Mouse (Mus musculus) heart, adult 2 months (tissue): ENCODE data around the gene Pnpt1. TPM values are rescaled to one million over a fixed set of nuclear protein-coding genes. Genes with fewer than 3 reads are reported as not detected.

ENCODE experiments used
- DNase-seq, 2 experiments: peaks; one replicate each; pipeline ENCODE4 v3.0.0; 2021
- H3K27ac ChIP-seq: fragments of 200-600 bp; 2 replicates; pipeline ENCODE4 v1.8.1; 2022
- H3K27me3 ChIP-seq: fragments of 200-500 bp; 2 replicates; pipeline ENCODE4 v1.6.1; 2012; ENCODE audit warnings: mild to moderate bottlenecking, low read length, inconsistent platforms, mixed read lengths; ENCODE audit not compliant: control insufficient read depth, insufficient read depth
- H3K36me3 ChIP-seq: fragments of 200-500 bp; 2 replicates; pipeline ENCODE4 v1.6.1; 2012; ENCODE audit warnings: low read length, inconsistent platforms; ENCODE audit not compliant: control insufficient read depth, insufficient read depth
- H3K4me1 ChIP-seq: fragments of 200-500 bp; 2 replicates; pipeline ENCODE4 v1.6.1; 2011; ENCODE audit warnings: low read length; ENCODE audit not compliant: control insufficient read depth, insufficient read depth
- H3K4me3 ChIP-seq: fragments of 200-600 bp; 2 replicates; pipeline ENCODE4 v1.8.1; 2022
- H3K79me2 ChIP-seq: fragments of 200-500 bp; replicated peaks from 2 replicates; pipeline ENCODE4 v1.6.1; 2012; ENCODE audit warnings: mild to moderate bottlenecking, inconsistent platforms, low read length, moderate library complexity, mixed read lengths; ENCODE audit not compliant: control insufficient read depth, insufficient read depth
- H3K9ac ChIP-seq: fragments of 200-500 bp; 2 replicates; pipeline ENCODE4 v1.6.1; 2012; ENCODE audit warnings: low read depth, mild to moderate bottlenecking, control low read depth, inconsistent platforms, low read length, mixed read lengths
- CTCF ChIP-seq: fragments of 200-600 bp; IDR thresholded peaks from 2 replicates; pipeline ENCODE4 v1.8.1; 2022; ENCODE audit warnings: antibody characterized with exemption, mild to moderate bottlenecking, moderate library complexity
- EP300 ChIP-seq: fragments of 200-500 bp; IDR thresholded peaks from 2 replicates; pipeline ENCODE4 v1.6.1; 2011; ENCODE audit warnings: low read depth, low read length, control low read depth; ENCODE audit not compliant: insufficient read depth
- POLR2A ChIP-seq: fragments of 200-500 bp; IDR thresholded peaks from 2 replicates; pipeline ENCODE4 v1.6.1; 2011; ENCODE audit warnings: mild to moderate bottlenecking, low read depth, low read length, control low read depth; ENCODE audit not compliant: insufficient read depth
- WGBS: fragments of 180-500 bp; shearing (Covaris S2); methylation state at CpG from one replicate; pipeline ENCODE4 v1.1.7; 2018; 5-methylcytosine and 5-hydroxymethylcytosine counted together
- intact Hi-C: fragments of 180-260 bp; cut with DNase I; formaldehyde crosslinking; loops from one replicate; pipeline ENCODE4 v1.15.1; 2025
- polyA plus RNA-seq: library from polyadenylated mRNA; depleted of rRNA; stranded (reverse); fragments of >200 nt; gene quantifications from 2 replicates; pipeline ENCODE4 v1.2.3, GENCODE M21; 2012; rRNA removed
- total RNA-seq, 2 experiments: library from RNA; stranded (reverse); gene quantifications; 2 replicates each; pipeline ENCODE4 v1.2.3; 2021

The Pnpt1 gene
- total and polyA plus RNA-seq, 3 experiments = 11.7 to 29.1 (median 25.7) TPM

DNA sequence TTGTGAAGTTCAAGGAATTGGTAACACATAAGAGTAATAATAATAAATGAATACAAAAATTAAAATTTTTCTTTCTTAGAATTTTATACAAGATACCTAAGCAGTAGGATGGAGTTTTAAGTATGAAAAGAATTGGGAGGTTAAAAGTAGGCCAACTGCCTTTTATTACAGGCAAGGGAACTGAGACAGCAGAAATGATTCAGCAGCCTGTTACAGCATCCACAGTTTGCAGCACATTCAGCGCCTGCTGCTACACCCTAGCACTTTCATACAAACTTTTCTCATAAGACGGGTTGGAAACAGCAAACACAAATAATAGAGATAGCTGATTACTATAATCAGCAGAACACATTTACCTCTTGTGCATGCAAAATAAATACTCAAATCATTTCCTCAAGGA, 79.2 kb downstream of the Pnpt1 start:
- intact Hi-C loops = no loop called here
- WGBS = 90% methylated on average over 2 of the region's 2 CpGs

More for the DNA sequence above, 79.2 kb downstream of the Pnpt1 start:
- no peak for DNase-seq
- Histone ChIP-seq H3K36me3 (peaks cover 11% of the 10 kb centered on the region), H3K27ac (no peak overlapping the region), H3K79me2 (no peaks in the 10 kb centered on the region), H3K27me3 (no peaks in the 10 kb centered on the region), H3K4me3 (no peak overlapping the region), H3K9ac (no peak overlapping the region), H3K4me1 (no peaks in the 10 kb centered on the region)
- no peak for TF ChIP-seq EP300
- no peak for TF ChIP-seq CTCF
- no peak for TF ChIP-seq POLR2A

Other genes with a start within 250 kb of the Pnpt1 start
- gene Ppp4r3b, start 42.1 kb downstream of the Pnpt1 start, total RNA-seq = 10 to 100 TPM; 28.4 to 41.2 TPM
- 3.7 and 5.9 TPM in 2 replicates for gene Ppp4r3b, start 42.1 kb downstream of the Pnpt1 start, polyA plus RNA-seq
- 10 to 100 TPM; 15.6 to 15.8 TPM for gene Cfap36, start 116.7 kb downstream of the Pnpt1 start, total RNA-seq
- 2.8 and 3.5 TPM in 2 replicates for gene Cfap36, start 116.7 kb downstream of the Pnpt1 start, polyA plus RNA-seq
- gene Ccdc88a, start 242.9 kb downstream of the Pnpt1 start, total RNA-seq = 1 to 10 TPM; 5.5 to 9.0 TPM
- gene Ccdc88a, start 242.9 kb downstream of the Pnpt1 start, polyA plus RNA-seq = 1.00 and 1.6 TPM in 2 replicates